Mouse (Mus musculus) liver, embryonic 14.5 days (tissue): Measurements from ENCODE around the gene Rgs7bp. TPM values are rescaled to one million over a fixed set of nuclear protein-coding genes. Genes with fewer than 3 reads are reported as not detected.

ENCODE experiments used
- ATAC-seq: fragments of 200-750 bp; cut with Nextera tagmentation; 2 replicates; pipeline ENCODE4 v1.8.0; 2017; ENCODE audit warnings: moderate number of reproducible peaks, mild to moderate bottlenecking, moderate library complexity; ENCODE audit not compliant: insufficient read depth
- DNase-seq, 3 experiments: peaks; one replicate each; pipeline ENCODE4 v3.0.0-alpha.2; 2012 to 2013; ENCODE audit warnings: low read depth in 3 of 3, low spot score in 3 of 3
- H3K27ac ChIP-seq: fragments of 300-500 bp; sonication (generic); 2 replicates; pipeline ENCODE4 v1.5.1; 2014; ENCODE audit warnings: moderate library complexity, mild to moderate bottlenecking, control low read depth, inconsistent platforms
- H3K27me3 ChIP-seq: fragments of 300-500 bp; sonication (generic); 2 replicates; pipeline ENCODE4 v1.6.1; 2014; ENCODE audit warnings: mild to moderate bottlenecking, low read length, moderate library complexity; ENCODE audit not compliant: control insufficient read depth, insufficient read depth
- H3K36me3 ChIP-seq: fragments of 300-500 bp; sonication (generic); replicated peaks from 2 replicates; pipeline ENCODE4 v1.6.1; 2014; ENCODE audit warnings: low read depth; ENCODE audit not compliant: control insufficient read depth, insufficient read depth
- H3K4me1 ChIP-seq, 2 experiments: fragments of 200-500 bp in 1 of 2; fragments of 300-500 bp in 1 of 2; sonication (generic) in 1 of 2; replicated peaks; 2 replicates each; pipeline ENCODE4 v1.6.1; 2012 to 2014; ENCODE audit warnings: antibody characterized with exemption in 1 of 2, inconsistent platforms in 1 of 2, low read length in 1 of 2; ENCODE audit not compliant: control insufficient read depth in 2 of 2, insufficient read depth in 2 of 2
- H3K4me2 ChIP-seq: fragments of 300-500 bp; sonication (generic); 2 replicates; pipeline ENCODE4 v1.6.1; 2014; ENCODE audit warnings: low read depth, mild to moderate bottlenecking, control low read depth, moderate library complexity
- H3K4me3 ChIP-seq, 2 experiments: fragments of 200-500 bp in 1 of 2; fragments of 300-500 bp in 1 of 2; sonication (generic) in 1 of 2; 2 replicates each; pipeline ENCODE4 v1.5.1; 2012 to 2014; ENCODE audit warnings: low read depth in 2 of 2, low read length in 2 of 2, mild to moderate bottlenecking in 2 of 2, control low read depth in 1 of 2, inconsistent platforms in 1 of 2, moderate library complexity in 1 of 2; ENCODE audit not compliant: insufficient read depth in 1 of 2
- H3K9ac ChIP-seq: fragments of 300-500 bp; sonication (generic); replicated peaks from 2 replicates; pipeline ENCODE4 v1.6.1; 2014; ENCODE audit warnings: mild to moderate bottlenecking, control low read depth, moderate library complexity
- H3K9me3 ChIP-seq: fragments of 300-500 bp; sonication (generic); 2 replicates; pipeline ENCODE4 v1.6.1; 2016; ENCODE audit warnings: low read length, mixed read lengths; ENCODE audit not compliant: control insufficient read depth
- CTCF ChIP-seq: IDR thresholded peaks from 2 replicates; pipeline ENCODE4 v1.5.1; 2016; ENCODE audit warnings: antibody characterized with exemption, low read depth, control low read depth
- EP300 ChIP-seq: IDR thresholded peaks from 2 replicates; pipeline ENCODE4 v1.6.1; 2016; ENCODE audit warnings: antibody characterized with exemption, low read depth
- whole genome bisulfite sequencing: fragments of 180-500 bp; shearing (Covaris S2); extraction: QIAGEN DNeasy Blood & Tissue Kit; methylation state at CpG from one replicate; pipeline ENCODE4 v1.1.7; 2014; ENCODE audit not compliant: insufficient replicate concordance; 5-methylcytosine and 5-hydroxymethylcytosine counted together
- polyA plus RNA-seq, 2 experiments: library from polyadenylated mRNA; depleted of rRNA in 1 of 2; stranded (reverse) in 1 of 2; unstranded in 1 of 2; fragments of >200 nt; fragmentation: Nextera tagmentation in 1 of 2; extraction: Ambion mirVana in 1 of 2; gene quantifications; 2 replicates each; pipeline versions ENCODE4 v1.2.1 to v1.2.3; 2012 to 2014

Rgs7bp gene
- polyA plus RNA-seq, 2 experiments: 0.20 to 0.23 TPM

GRCm38 (mm10) chr13:104982781-104983353 lies 71.9 kb downstream of the Rgs7bp start:
- WGBS: 76% methylated on average over 10 of the region's 10 CpGs
- TF ChIP-seq EP300 (no peak), CTCF (no peak)
- H3K36me3 ChIP-seq: no peaks in the 10 kb centered on the region
- H3K27ac ChIP-seq: no peak overlapping the region
- H3K4me2 ChIP-seq: no peak overlapping the region
- no peak overlapping the region for H3K4me3 ChIP-seq
- no peaks in the 10 kb centered on the region for H3K9me3 ChIP-seq
- H3K9ac ChIP-seq: no peak overlapping the region
- no peak for ATAC-seq
- H3K4me1 ChIP-seq: no peaks in the 10 kb centered on the region
- DNase-seq: no peak
- H3K27me3 ChIP-seq: no peaks in the 10 kb centered on the region

GRCm38 (mm10) chr13:104978176-104978575 lies 76.6 kb downstream of the Rgs7bp start:
- 62% methylated on average over 1 of the region's 1 CpGs for WGBS
- H3K4me3 ChIP-seq: no peak overlapping the region
- no peak overlapping the region for H3K9ac ChIP-seq
- no peaks in the 10 kb centered on the region for H3K4me1 ChIP-seq
- H3K27ac ChIP-seq: no peak overlapping the region
- TF ChIP-seq CTCF (no peak), EP300 (no peak)
- no peaks in the 10 kb centered on the region for H3K36me3 ChIP-seq
- ATAC-seq: no peak
- H3K9me3 ChIP-seq: no peaks in the 10 kb centered on the region
- DNase-seq: no peak
- no peaks in the 10 kb centered on the region for H3K27me3 ChIP-seq
- no peak overlapping the region for H3K4me2 ChIP-seq

- Histone ChIP-seq H3K9ac (no peak overlapping the region), H3K9me3 (no peaks in the 10 kb centered on the region), H3K4me2 (no peak overlapping the region), H3K27ac (no peak overlapping the region), H3K36me3 (no peaks in the 10 kb centered on the region), H3K4me1 (no peaks in the 10 kb centered on the region), H3K27me3 (no peaks in the 10 kb centered on the region), H3K4me3 (no peak overlapping the region)
- ATAC-seq (no peak), DNase-seq (no peak)
- TF ChIP-seq EP300 (no peak), CTCF (no peak)
- 60% methylated on average over 2 of the region's 2 CpGs for WGBS
Observed at GRCm38 (mm10) chr13:104967486-104967885, 87.2 kb downstream of the Rgs7bp start.

- 61% methylated on average over 4 of the region's 4 CpGs for WGBS
Observed at GRCm38 (mm10) chr13:104963716-104964115, 91.0 kb downstream of the Rgs7bp start.

GRCm38 (mm10) chr13:104962716-104963411 lies 91.9 kb downstream of the Rgs7bp start:
- WGBS: 69% methylated on average over 11 of the region's 11 CpGs
- Histone ChIP-seq H3K4me3 (no peak overlapping the region), H3K9ac (no peak overlapping the region), H3K27ac (no peak overlapping the region), H3K4me2 (no peak overlapping the region), H3K4me1 (no peaks in the 10 kb centered on the region), H3K27me3 (no peaks in the 10 kb centered on the region), H3K9me3 (no peaks in the 10 kb centered on the region), H3K36me3 (no peaks in the 10 kb centered on the region)
- TF ChIP-seq CTCF: no peak
- ATAC-seq (no peak), DNase-seq (no peak)

More at GRCm38 (mm10) chr13:104963716-104964115, 91.0 kb downstream of the Rgs7bp start:
- no peak overlapping the region for H3K4me2 ChIP-seq
- DNase-seq (no peak), ATAC-seq (no peak)
- no peaks in the 10 kb centered on the region for H3K36me3 ChIP-seq
- no peaks in the 10 kb centered on the region for H3K27me3 ChIP-seq
- TF ChIP-seq EP300: no peak
- TF ChIP-seq CTCF: no peak
- no peaks in the 10 kb centered on the region for H3K4me1 ChIP-seq
- H3K27ac ChIP-seq: no peak overlapping the region
- no peaks in the 10 kb centered on the region for H3K9me3 ChIP-seq
- no peak overlapping the region for H3K9ac ChIP-seq
- H3K4me3 ChIP-seq: no peak overlapping the region
